Mouse (Mus musculus) heart, postnatal 0 days (tissue): Measurements from ENCODE around the gene Mob3b.

ENCODE experiments used
- CTCF ChIP-seq: IDR thresholded peaks from 2 replicates; pipeline ENCODE4 v1.5.1; 2016; ENCODE audit warnings: antibody characterized with exemption, control low read depth, low read depth
- EP300 ChIP-seq: IDR thresholded peaks from 2 replicates; pipeline ENCODE4 v1.6.1; 2016; ENCODE audit warnings: antibody characterized with exemption, low read depth

DNA sequence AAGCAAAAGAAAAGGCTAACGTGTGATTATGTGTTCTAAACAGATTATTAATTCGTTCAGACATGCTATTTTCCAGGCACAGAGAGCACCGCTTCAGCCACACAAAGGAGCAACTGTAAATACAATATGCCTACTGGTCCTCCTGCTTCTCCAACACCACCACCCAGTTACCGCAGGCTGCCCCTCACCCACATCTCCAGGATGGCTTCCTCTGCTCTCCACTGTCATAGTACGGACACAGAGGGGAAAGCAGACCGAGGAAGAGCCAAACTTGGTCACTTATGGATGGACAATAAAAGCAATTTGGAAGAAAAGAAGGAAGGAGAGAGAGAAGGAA lies 163.7 kb downstream of the Mob3b start:
- TF ChIP-seq EP300 (no peak), CTCF (no peak)
